Mouse (Mus musculus) liver, embryonic 14.5 days (tissue): Measurements from ENCODE around the gene Cops7b.

ENCODE experiments used
- CTCF ChIP-seq: IDR thresholded peaks from 2 replicates; pipeline ENCODE4 v1.5.1; 2016; ENCODE audit warnings: antibody characterized with exemption, low read depth, control low read depth
- EP300 ChIP-seq: IDR thresholded peaks from 2 replicates; pipeline ENCODE4 v1.6.1; 2016; ENCODE audit warnings: antibody characterized with exemption, low read depth

- TF ChIP-seq CTCF (no peak), EP300 (no peak)
Observed at GRCm38 (mm10) chr1:86596512-86596911, 13.8 kb downstream of the Cops7b start.
